Mouse (Mus musculus) embryonic facial prominence, embryonic 11.5 days (tissue): Measurements from ENCODE around the gene Mta2. TPM values are rescaled to one million over a fixed set of nuclear protein-coding genes. Genes with fewer than 3 reads are reported as not detected.
A peak's percentile ranks its signal among the peaks of the same experiment; 100 is the strongest.
"Not testable (repeated sequence)": the region's sequence is repeated elsewhere in the genome, so short reads cannot be mapped to it uniquely, and the experiment has no call there.

Experiments used
- ATAC-seq: fragments of 200-750 bp; cut with Nextera tagmentation; replicated peaks from 2 replicates; pipeline ENCODE4 v1.8.0; 2017; ENCODE audit warnings: low read depth; ENCODE audit not compliant: insufficient number of reproducible peaks, low FRiP score, low TSS enrichment
- DNase-seq: peaks from one replicate; pipeline ENCODE4 v3.0.0-alpha.2; 2015; ENCODE audit warnings: low spot score
- H3K27ac ChIP-seq: fragments of 300-500 bp; sonication (generic); replicated peaks from 2 replicates; pipeline ENCODE4 v1.5.1; 2014; ENCODE audit warnings: mild to moderate bottlenecking, low read depth, low read length, control low read depth
- H3K27me3 ChIP-seq: fragments of 300-500 bp; sonication (generic); 2 replicates; pipeline ENCODE4 v1.6.1; 2014; ENCODE audit warnings: mild to moderate bottlenecking, low read length, moderate library complexity, mixed read lengths; ENCODE audit not compliant: control insufficient read depth, insufficient read depth
- H3K36me3 ChIP-seq: fragments of 300-500 bp; sonication (generic); replicated peaks from 2 replicates; pipeline ENCODE4 v1.6.1; 2014; ENCODE audit warnings: low read depth, mild to moderate bottlenecking, low read length, moderate library complexity, mixed read lengths; ENCODE audit not compliant: control insufficient read depth, insufficient read depth
- H3K4me1 ChIP-seq: fragments of 300-500 bp; sonication (generic); 2 replicates; pipeline ENCODE4 v1.6.1; 2014; ENCODE audit warnings: low read length, mixed read lengths; ENCODE audit not compliant: control insufficient read depth, insufficient read depth
- H3K4me2 ChIP-seq: fragments of 300-500 bp; sonication (generic); 2 replicates; pipeline ENCODE4 v1.6.1; 2014; ENCODE audit warnings: low read depth, mild to moderate bottlenecking, control low read depth, low read length, moderate library complexity
- H3K4me3 ChIP-seq: fragments of 300-500 bp; sonication (generic); 2 replicates; pipeline ENCODE4 v1.5.1; 2014; ENCODE audit warnings: low read depth, low read length, control low read depth
- H3K9ac ChIP-seq: fragments of 300-500 bp; sonication (generic); replicated peaks from 2 replicates; pipeline ENCODE4 v1.6.1; 2014; ENCODE audit warnings: mild to moderate bottlenecking, control low read depth, low read length
- H3K9me3 ChIP-seq: fragments of 300-500 bp; sonication (generic); replicated peaks from 2 replicates; pipeline ENCODE4 v1.6.1; 2016; ENCODE audit warnings: mild to moderate bottlenecking, low read length, inconsistent platforms, mixed read lengths; ENCODE audit not compliant: control insufficient read depth
- WGBS: fragments of 180-500 bp; shearing (Covaris S2); extraction: QIAGEN DNeasy Blood & Tissue Kit; methylation state at CpG from one replicate; pipeline ENCODE4 v1.1.7; 2014; 5-methylcytosine and 5-hydroxymethylcytosine counted together
- polyA plus RNA-seq: library from polyadenylated mRNA; unstranded; fragments of >200 nt; fragmentation: Nextera tagmentation; extraction: Ambion mirVana; gene quantifications from 2 replicates; pipeline ENCODE4 v1.2.1, GENCODE M21; 2014

The Mta2 gene
- polyA plus RNA-seq: 57.5 and 57.6 TPM in 2 replicates

DNA sequence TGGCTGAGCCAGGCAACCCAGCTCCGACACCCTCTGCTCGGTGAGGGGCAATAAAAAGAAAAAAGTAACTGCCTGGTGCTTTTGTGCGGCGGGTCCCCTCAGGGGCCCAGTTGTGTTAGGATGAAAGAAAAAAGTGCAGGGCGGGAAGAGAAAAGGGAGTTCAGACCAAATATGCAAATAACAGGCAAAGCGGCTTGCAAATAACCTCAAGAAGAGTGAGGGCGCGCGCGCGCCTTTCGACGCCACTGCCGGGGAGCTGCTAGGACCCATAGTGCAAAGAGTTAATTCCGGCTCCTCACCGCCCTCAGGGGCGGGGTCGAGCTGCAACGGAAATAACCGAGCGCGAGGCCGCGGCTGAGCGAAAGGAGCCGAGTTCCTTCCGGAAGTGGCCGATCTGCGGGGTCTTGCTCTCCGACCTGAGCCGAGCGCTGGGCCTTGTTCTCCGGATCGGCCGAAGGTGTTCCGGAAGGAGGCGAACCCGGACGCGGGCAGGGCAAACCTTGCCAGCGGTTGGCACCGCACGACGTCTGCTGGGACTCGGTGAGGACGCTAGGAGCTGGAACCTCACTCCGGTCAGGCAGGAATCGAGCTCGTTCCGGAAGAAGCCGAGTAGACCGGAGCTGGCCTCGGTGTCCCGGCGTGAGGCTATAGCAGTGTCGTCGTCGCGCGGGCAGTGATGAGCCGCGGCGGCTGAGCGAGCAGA lies at the start of gene Mta2:
TSS of gene Mta2 (plus strand) at position 361 of the 703 bp plus-strand sequence.
- H3K9ac ChIP-seq: peak within 1 kb of the TSS; percentile 99
- H3K4me3 ChIP-seq: peak within 1 kb of the TSS; percentile 97
- H3K36me3 ChIP-seq: peaks cover 14% of the 10 kb centered on the region
- peaks cover 3% of the 10 kb centered on the region; the same call in 1 of the 2 replicates for H3K4me1 ChIP-seq
- under 1% methylated on average over 64 of the region's 64 CpGs for whole genome bisulfite sequencing
- peak within 1 kb of the TSS; percentile 59 for H3K4me2 ChIP-seq
- ATAC-seq (peak; percentile 89), DNase-seq (peak; percentile 98)
- no peaks in the 10 kb centered on the region for H3K27me3 ChIP-seq
- H3K9me3 ChIP-seq: no peaks in the 10 kb centered on the region
- H3K27ac ChIP-seq: peak within 1 kb of the TSS; percentile 97

- DNase-seq: peak; percentile 92
- 3% methylated on average over 54 of the region's 54 CpGs for WGBS
- Histone ChIP-seq H3K27ac (peak within 1 kb of the TSS; percentile 63; the same call in 1 of the 2 replicates), H3K27me3 (no peaks in the 10 kb centered on the region), H3K4me2 (peak within 1 kb of the TSS; percentile 75), H3K4me3 (peak within 1 kb of the TSS; percentile 74), H3K36me3 (peaks cover 7% of the 10 kb centered on the region), H3K9me3 (no peaks in the 10 kb centered on the region), H3K4me1 (no peaks in the 10 kb centered on the region), H3K9ac (peak within 1 kb of the TSS; percentile 95)
- ATAC-seq: peak; percentile 46
These were observed 48.6 kb upstream of the Mta2 start, which contains the start of gene Ints5 for GRCm38 (mm10) chr19:8892829-8893766. Gene Ints5, plus strand, starts transcription at chr19:8893005.

- 91% methylated on average over 9 of the region's 9 CpGs for WGBS
- H3K36me3 ChIP-seq: peaks cover 6% of the 10 kb centered on the region
- H3K4me2 ChIP-seq: no peak overlapping the region
- no peaks in the 10 kb centered on the region for H3K4me1 ChIP-seq
- H3K27ac ChIP-seq: no peak overlapping the region
- no peaks in the 10 kb centered on the region for H3K9me3 ChIP-seq
- DNase-seq (no peak), ATAC-seq (no peak)
- H3K27me3 ChIP-seq: no peaks in the 10 kb centered on the region
- no peak overlapping the region for H3K9ac ChIP-seq
- no peak overlapping the region for H3K4me3 ChIP-seq
These were observed 46.2 kb upstream of the Mta2 start for GRCm38 (mm10) chr19:8895397-8895960.

- H3K9me3 ChIP-seq, H3K27me3 ChIP-seq, DNase-seq, H3K4me2 ChIP-seq, H3K4me1 ChIP-seq, H3K36me3 ChIP-seq, H3K4me3 ChIP-seq, H3K27ac ChIP-seq, H3K9ac ChIP-seq, ATAC-seq: not testable (repeated sequence)
- WGBS: 85% methylated on average over 5 of the region's 5 CpGs
These were observed 45.4 kb upstream of the Mta2 start for GRCm38 (mm10) chr19:8896231-8896630.

DNA sequence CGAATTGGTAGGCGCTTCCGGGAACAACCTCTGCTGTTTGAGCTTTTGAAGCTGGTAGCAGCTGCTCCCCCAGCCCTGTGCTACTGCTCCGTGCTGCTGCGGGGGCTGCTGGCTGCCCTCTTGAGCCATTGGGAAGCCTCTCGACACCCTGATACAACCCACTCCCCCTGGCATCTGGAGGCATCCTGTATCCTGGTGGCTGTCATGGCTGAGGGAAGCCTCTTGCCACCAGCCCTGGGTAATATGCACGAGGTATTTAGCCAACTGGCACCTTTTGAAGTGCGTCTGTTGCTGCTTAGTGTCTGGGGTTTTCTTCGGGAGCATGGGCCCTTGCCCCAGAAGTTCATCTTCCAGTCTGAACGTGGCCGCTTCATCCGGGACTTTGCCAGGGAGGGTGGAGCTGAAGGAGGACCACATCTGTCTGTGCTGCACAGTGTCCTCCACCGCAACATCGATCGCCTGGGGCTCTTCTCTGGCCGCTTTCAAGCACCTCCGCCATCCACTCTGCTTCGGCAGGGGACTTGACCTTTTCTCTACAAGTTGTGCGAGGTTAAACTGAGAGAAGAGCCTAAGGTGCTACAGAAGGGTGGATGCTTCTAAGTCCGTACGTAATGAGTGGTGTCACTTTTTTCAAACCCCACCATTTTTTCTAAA lies 44.3 kb upstream of the Mta2 start:
- Histone ChIP-seq H3K27ac (peak overlapping the region; percentile 56; the same call in 1 of the 2 replicates), H3K9ac (peak overlapping the region; percentile 46), H3K4me2 (peak overlapping the region; percentile 44), H3K4me3 (peak overlapping the region; percentile 80)
- H3K9me3 ChIP-seq, H3K27me3 ChIP-seq, H3K36me3 ChIP-seq, H3K4me1 ChIP-seq: not testable (repeated sequence)
- DNase-seq (peak; percentile 47), ATAC-seq (peak; percentile 19)
- 22% methylated on average over 21 of the region's 21 CpGs for WGBS

DNA sequence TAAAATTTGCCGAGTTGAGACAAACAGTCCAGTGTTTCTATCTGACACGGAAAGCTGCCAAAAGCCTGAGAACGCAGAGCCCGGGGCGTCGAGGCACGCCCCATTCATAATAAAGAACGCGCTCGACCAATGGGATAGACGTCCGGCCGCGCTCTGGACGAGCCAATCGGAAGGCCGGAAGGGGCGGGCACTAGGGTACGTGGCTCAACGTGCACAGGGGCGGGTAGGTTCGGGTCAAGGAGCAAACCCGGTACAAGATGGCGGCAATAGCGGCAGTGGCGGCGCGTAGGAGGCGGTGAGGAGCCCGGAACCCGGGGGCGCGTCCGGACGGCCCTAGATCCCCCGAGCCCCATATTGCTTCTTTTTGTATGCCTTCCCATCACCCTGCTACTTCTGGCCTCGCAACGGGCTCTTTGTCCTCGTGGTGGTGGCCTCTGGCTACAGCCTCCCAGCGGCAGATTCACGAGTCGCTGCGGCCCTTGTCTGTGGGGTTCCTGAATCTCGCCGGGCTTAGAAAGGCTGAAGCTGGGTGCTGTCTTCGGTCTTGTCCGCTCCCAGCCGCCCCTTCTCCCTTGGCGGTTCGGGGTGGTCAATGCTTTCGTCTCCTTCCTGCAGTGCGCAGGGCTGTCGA lies 43.7 kb upstream of the Mta2 start, which contains the start of gene Ganab:
TSS of gene Ganab (plus strand) at position 207 of the 631 bp plus-strand sequence.
- Histone ChIP-seq H3K9me3 (no peaks in the 10 kb centered on the region), H3K9ac (peak within 1 kb of the TSS; percentile 81), H3K27me3 (no peaks in the 10 kb centered on the region), H3K27ac (peak within 1 kb of the TSS; percentile 78), H3K4me3 (peak within 1 kb of the TSS; percentile 80), H3K4me1 (no peaks in the 10 kb centered on the region), H3K4me2 (peak within 1 kb of the TSS; percentile 72), H3K36me3 (peaks cover 3% of the 10 kb centered on the region)
- ATAC-seq (peak; percentile 98), DNase-seq (peak; percentile 99)
- under 1% methylated on average over 53 of the region's 53 CpGs for WGBS

DNA sequence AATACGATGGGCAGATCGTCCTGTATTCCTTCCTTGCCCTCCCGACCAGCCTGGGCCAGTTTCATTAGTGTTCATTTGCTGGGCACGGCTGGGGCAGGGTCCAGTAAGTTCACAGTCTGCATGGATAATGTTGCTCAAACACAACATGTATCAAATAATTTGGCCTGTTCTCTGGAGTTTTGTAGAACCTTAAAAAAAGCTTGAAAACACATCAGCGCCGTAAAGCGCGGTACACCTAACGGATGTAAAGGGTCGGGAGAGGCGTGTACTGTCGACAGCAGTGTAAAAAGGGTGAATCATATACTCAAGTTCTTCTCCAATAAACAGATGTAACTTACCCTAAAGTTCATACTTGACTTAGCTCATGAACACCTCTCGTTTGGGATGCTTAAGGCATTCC lies 43.1 kb upstream of the Mta2 start:
- peaks cover 3% of the 10 kb centered on the region for H3K36me3 ChIP-seq
- ATAC-seq (0 out of 2 replicates have a peak, but pooled peaks have one; percentile 1), DNase-seq (no peak)
- H3K27ac ChIP-seq: peak overlapping the region; percentile 78; the same call in 1 of the 2 replicates
- WGBS: 12% methylated on average over 13 of the region's 13 CpGs
- H3K27me3 ChIP-seq: no peaks in the 10 kb centered on the region
- H3K4me1 ChIP-seq: no peaks in the 10 kb centered on the region
- peak overlapping the region; percentile 72 for H3K4me2 ChIP-seq
- peak overlapping the region; percentile 80 for H3K4me3 ChIP-seq
- H3K9me3 ChIP-seq: no peaks in the 10 kb centered on the region
- peak overlapping the region; percentile 81 for H3K9ac ChIP-seq
